Mouse (Mus musculus) frontal cortex, adult 2 months (tissue): ENCODE results near the gene Tapbp. TPM values are rescaled to one million over a fixed set of nuclear protein-coding genes. Genes with fewer than 3 reads are reported as not detected.
"Not testable (repeated sequence)": the region's sequence is repeated elsewhere in the genome, so short reads cannot be mapped to it uniquely, and the experiment has no call there.

ENCODE experiments used
- DNase-seq, 2 experiments: peaks; one replicate each; pipeline ENCODE4 v3.0.0; 2022; ENCODE audit warnings: low spot score in 1 of 2; ENCODE audit errors: extremely low spot score in 1 of 2
- polyA plus RNA-seq: library from polyadenylated mRNA; depleted of rRNA; stranded (reverse); fragments of >200 nt; gene quantifications from 2 replicates; pipeline ENCODE4 v1.2.3, GENCODE M21; 2012

Tapbp gene
- polyA plus RNA-seq, 1 experiment: 28.5 TPM

GRCm38 (mm10) chr17:33903911-33904651 is 11.6 kb upstream of the Tapbp start:
- DNase-seq: not testable (repeated sequence)

DNA sequence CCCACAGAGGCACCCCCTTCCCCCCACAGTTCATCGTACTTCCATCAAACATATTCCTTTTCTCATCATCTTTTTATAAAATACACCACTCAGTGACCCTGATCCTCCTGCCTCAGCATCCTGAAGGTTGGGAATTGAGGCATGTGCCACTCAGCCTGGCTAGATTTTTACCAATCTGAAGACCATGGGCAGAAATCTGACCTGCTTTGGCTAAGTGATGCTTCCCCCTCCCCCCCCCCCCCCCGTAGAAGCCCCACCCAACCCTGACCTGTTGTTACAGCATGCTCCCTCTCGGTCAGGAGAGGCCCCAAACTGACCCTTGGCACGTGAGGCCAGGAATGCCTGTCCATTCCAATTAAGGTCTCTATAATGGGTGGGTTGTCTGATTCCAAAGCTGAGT is 10.9 kb upstream of the Tapbp start, which contains the start of gene Platr17:
Gene Platr17 (plus strand): TSS at position 301 of the 400 bp plus-strand sequence.
- not testable (repeated sequence) for DNase-seq

GRCm38 (mm10) chr17:33908331-33909076 is 7.2 kb upstream of the Tapbp start:
- peak in 1 of 2 experiments; percentile 50 for DNase-seq

GRCm38 (mm10) chr17:33909077-33909868 is 6.4 kb upstream of the Tapbp start, which contains the start of gene Daxx:
Daxx (plus strand) TSS chr17:33909414.
- DNase-seq: peak; percentile 97 to 98

GRCm38 (mm10) chr17:33909869-33910250 is 5.8 kb upstream of the Tapbp start:
- peak in 1 of 2 experiments; percentile 46 for DNase-seq

GRCm38 (mm10) chr17:33910346-33911051 is 5.2 kb upstream of the Tapbp start:
- no peak for DNase-seq

DNA sequence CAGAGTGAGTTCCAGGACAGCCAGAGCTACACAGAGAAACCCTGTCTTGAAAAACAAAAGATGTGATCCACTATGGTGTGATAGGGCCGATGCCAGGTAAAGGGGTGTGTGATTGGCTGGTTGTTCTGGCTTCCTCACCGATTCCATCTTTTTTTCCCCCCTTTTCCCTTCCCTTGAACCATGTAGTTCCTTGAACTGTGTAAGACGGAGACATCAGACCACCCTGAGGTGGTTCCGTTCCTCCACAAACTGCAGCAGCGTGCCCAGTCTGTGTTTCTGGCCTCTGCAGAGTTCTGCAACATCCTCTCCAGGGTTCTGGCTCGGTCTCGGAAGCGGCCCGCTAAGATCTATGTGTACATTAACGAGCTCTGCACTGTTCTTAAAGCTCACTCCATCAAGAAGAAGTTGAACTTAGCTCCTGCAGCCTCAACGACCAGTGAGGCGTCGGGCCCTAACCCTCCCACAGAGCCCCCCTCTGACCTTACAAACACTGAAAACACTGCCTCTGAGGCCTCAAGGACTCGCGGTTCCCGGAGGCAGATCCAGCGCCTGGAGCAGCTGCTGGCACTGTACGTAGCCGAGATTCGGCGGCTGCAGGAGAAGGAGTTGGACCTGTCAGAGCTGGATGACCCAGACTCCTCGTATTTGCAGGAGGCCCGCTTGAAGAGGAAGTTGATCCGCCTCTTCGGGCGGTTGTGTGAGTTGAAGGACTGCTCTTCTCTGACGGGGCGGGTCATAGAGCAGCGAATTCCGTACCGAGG is 4.5 kb upstream of the Tapbp start:
- no peak for DNase-seq

DNA sequence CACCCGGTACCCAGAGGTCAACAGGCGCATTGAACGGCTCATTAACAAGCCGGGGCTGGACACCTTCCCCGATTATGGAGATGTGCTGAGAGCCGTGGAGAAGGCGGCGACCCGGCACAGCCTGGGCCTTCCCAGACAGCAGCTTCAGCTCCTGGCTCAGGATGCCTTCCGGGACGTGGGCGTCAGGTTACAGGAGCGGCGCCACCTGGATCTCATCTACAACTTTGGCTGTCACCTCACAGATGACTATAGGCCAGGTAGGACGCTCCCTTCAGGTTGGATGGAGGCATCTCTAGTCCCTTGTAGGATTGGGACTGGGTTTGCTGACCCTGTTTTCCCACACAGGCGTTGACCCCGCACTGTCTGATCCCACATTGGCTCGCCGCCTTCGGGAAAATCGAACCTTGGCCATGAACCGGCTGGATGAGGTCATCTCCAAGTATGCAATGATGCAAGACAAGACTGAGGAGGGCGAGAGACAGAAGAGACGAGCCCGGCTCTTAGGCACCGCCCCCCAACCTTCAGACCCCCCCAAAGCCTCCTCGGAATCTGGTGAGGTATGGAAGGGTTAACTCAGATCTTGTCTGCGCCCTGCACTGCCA is 3.8 kb upstream of the Tapbp start:
- no peak for DNase-seq

DNA sequence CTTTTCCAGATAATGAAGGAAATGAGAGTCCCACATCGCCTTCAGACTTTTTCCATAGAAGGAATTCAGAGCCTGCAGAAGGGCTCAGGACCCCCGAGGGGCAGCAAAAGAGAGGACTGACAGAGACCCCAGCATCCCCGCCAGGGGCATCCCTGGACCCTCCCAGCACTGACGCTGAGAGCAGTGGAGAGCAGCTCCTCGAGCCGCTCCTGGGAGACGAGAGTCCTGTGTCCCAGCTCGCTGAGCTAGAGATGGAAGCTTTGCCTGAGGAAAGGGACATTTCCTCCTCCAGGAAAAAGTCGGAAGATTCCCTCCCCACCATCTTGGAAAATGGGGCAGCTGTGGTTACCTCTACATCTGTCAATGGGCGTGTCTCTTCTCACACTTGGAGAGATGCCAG is 2.4 kb upstream of the Tapbp start:
- DNase-seq: no peak

- no peak for DNase-seq
Measured at GRCm38 (mm10) chr17:33913905-33914304, 1.8 kb upstream of the Tapbp start.

DNA sequence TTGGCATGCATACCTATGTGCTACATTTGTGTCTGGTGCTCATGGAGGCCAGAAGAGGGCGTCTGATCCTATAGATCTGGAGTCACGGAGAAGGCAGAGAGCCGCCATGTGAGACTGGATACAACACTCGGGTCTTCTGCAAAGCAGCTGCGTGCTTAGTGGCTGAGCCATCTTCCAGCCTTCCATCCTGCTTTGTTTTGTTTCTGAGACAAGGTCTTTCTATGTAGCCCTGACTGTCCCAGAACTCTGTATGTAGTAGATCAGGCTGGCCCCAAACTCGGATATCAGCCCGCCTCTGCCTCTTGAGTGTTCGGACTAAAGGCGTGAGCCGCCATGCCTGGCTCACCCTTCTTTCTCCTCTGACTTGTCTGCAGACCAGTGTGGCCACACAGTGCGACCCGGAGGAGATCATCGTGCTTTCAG is 719 bp upstream of the Tapbp start:
- DNase-seq: no peak

DNA sequence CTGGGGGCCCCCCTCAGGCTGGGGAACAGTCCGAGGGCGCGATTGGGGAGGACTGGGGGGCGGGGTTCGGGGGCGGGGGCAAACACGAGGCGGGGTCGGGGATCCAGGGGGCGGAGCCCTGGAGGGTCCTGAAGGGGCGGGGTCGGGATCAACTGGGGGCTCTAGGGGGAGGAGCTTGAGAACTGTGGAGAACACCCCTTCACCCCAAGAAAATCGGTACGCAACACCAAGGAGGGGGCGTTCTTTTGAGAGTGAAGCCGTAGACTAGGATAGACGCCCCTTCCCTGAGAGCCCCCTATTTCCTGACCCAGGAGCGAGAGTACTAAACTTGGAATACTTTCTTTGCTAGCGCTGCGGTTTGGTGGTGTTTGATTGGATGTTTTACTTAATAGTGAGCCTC is 595 bp downstream of the Tapbp start:
- DNase-seq: peak in 1 of 2 experiments; percentile 33

- DNase-seq: no peak
Measured at GRCm38 (mm10) chr17:33916847-33917655, 1.4 kb downstream of the Tapbp start.

- DNase-seq: no peak
Measured at GRCm38 (mm10) chr17:33917656-33918292, 2.1 kb downstream of the Tapbp start.

DNA sequence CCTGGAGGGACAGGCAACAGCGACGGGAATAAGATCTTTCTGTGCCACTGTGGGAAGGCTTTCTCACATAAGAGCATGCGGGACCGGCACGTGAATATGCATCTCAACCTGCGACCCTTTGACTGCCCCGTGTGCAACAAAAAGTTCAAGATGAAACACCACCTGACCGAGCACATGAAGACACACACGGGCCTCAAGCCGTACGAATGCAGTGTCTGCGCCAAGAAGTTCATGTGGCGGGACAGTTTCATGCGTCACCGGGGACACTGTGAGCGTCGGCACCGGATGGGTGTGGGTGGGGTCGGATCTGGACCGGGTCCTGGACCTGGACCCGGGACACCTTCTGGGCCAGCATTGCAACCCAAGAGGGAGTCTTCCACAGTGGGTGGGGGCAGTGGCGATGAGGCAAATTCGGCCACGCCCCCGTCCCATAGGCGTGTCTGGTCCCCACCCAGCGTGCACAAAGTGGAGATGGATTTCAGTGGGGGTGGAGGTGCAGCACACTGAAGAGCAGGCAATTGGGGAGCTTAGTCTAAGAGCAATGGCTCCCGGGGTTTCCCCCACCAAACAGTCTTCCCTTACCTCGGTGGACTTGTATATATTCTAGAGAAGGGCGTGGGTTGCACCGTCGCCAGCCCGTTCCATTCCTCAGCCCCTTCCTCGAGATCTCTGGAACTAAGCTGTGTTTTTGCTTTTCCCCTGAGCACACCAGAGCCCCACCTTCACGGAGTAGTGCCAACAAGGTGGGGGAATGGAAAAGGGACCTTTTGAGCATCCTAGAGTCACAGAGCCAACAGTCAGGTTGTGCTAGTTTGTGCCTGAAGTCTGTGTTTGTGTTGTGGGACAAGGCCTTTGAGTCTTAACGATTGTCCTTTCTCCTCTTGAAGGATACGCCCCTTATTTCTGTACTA is 2.8 kb downstream of the Tapbp start:
- no peak for DNase-seq

GRCm38 (mm10) chr17:33919351-33920281 is 3.9 kb downstream of the Tapbp start:
- peak in 1 of 2 experiments; percentile 63 for DNase-seq
